Mouse (Mus musculus): ENCODE data around the gene Pex7. TPM values are rescaled to one million over a fixed set of nuclear protein-coding genes. Genes with fewer than 3 reads are reported as not detected.

The Pex7 gene
- polyA plus RNA-seq, 1 experiment from 2014 or later, result 30.9 TPM

DNA sequence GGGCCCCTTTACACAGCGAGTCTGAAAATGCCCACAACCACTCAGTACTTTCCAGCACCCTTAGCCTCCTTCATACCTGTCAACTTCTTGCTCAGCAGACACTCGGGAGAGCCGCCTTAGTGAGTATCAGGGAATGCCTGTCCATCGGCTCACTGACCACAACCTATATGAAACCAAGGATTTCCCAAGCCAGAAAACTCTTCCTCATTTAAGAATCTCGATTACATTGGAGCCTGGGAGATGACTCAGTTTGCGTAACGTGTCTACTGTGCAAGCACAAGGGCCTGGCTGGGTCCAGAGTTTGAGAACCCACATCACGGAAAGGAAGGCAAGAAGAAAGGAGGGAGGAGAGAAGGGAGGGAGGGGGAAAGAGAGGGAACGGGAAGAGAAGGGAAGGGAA, 34.4 kb upstream of the Pex7 start:
- H3K4me2 ChIP-seq, result no peak overlapping the region
- 75% methylated on average over 9 of the region's 9 CpGs for WGBS (ENCODE audit: insufficient replicate concordance)

DNA sequence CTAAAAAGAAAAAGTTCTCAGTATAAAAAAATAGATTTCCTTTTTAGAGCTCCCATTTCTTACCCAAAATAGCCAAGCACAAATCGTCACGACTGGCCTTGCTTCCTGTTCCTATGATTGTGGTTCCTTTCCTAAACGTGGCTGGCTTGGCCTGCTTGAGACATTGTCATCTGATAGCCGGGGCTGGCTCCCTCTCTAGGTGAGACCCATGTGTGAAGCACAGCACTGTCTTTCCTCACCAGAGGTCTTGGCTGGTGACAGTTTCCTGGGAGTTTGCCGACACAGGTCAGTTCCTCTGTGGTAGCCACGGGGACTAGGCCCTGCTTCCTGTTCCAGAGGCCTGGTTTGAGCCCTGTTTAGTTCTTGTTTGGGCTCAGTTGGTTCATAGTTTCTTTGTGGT, 33.6 kb upstream of the Pex7 start:
- H3K27ac ChIP-seq, result no peak overlapping the region
- ATAC-seq, result no peak; the same call in 1 of the 2 replicates
- no peaks in the 10 kb centered on the region for H3K9me3 ChIP-seq (replicated peaks)
- no peaks in the 10 kb centered on the region for H3K36me3 ChIP-seq
- no peak overlapping the region for H3K9ac ChIP-seq
- H3K4me3 ChIP-seq, result no peak overlapping the region
- peaks cover 29% of the 10 kb centered on the region for H3K4me1 ChIP-seq
- H3K27me3 ChIP-seq (replicated peaks), result peaks cover 4% of the 10 kb centered on the region; the same call in 1 of the 2 replicates
- no peak overlapping the region for H3K4me2 ChIP-seq
- WGBS (ENCODE audit: insufficient replicate concordance), result 17% methylated on average over 6 of the region's 6 CpGs

More for the DNA sequence above, 34.4 kb upstream of the Pex7 start:
- no peaks in the 10 kb centered on the region for H3K36me3 ChIP-seq
- peaks cover 1% of the 10 kb centered on the region; the same call in 1 of the 2 replicates for H3K27me3 ChIP-seq (replicated peaks)
- H3K4me3 ChIP-seq, result no peak overlapping the region
- no peak overlapping the region for H3K27ac ChIP-seq
- peaks cover 25% of the 10 kb centered on the region for H3K4me1 ChIP-seq
- ATAC-seq, result no peak
- H3K9ac ChIP-seq, result no peak overlapping the region
- no peaks in the 10 kb centered on the region for H3K9me3 ChIP-seq (replicated peaks)

DNA sequence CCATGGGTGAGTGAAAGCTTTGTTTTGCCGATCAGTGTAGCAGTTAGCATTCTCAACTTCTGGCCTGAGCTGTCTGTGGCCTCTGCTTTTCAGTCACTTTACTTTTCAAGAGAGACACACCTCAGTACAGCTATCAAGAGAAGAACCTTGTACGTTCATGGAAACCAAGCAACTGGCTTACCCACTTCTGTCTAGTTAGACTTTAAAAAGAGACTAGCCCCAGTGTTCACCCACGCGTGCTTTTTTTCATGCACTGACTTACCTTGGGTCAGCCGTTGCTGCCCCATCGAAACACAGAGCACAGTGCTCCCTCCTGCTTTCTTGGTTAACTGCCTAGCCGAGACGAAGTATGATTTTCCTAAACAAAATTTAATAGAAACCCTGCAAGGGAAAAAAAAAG, 33.1 kb upstream of the Pex7 start:
- 57% methylated on average over 8 of the region's 8 CpGs for WGBS (ENCODE audit: insufficient replicate concordance)
- Histone ChIP-seq H3K4me3 (no peak overlapping the region), H3K4me2 (no peak overlapping the region), H3K36me3 (no peaks in the 10 kb centered on the region), H3K27ac (no peak overlapping the region), H3K9ac (no peak overlapping the region), H3K4me1 (peaks cover 29% of the 10 kb centered on the region), H3K9me3 (replicated peaks) (no peaks in the 10 kb centered on the region), H3K27me3 (replicated peaks) (peaks cover 4% of the 10 kb centered on the region; the same call in 1 of the 2 replicates)
- no peak for ATAC-seq

DNA sequence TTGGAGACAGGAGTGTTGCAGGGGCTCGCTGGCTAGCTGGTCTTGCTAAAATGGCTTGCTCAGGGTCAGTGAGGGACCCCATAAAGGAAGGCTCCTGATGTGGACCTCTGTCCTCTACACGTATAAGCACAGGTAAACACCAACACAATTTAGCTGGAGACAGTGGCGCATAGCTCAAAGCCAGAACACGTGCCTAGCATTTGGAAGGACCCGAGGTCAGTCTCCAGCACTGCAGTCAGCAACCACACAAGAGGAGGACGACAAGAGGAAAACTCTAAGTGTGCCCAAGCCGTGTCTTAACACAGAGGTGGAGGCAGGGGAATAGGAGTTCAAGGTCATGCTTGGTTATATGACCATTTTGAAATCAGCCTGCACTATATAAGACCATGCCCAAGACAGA, 32.6 kb upstream of the Pex7 start:
- H3K4me1 ChIP-seq, result peaks cover 33% of the 10 kb centered on the region
- no peaks in the 10 kb centered on the region for H3K36me3 ChIP-seq
- no peaks in the 10 kb centered on the region for H3K9me3 ChIP-seq (replicated peaks)
- no peak overlapping the region for H3K27ac ChIP-seq
- H3K9ac ChIP-seq, result no peak overlapping the region; the same call in 1 of the 2 replicates
- no peak overlapping the region for H3K4me3 ChIP-seq
- WGBS (ENCODE audit: insufficient replicate concordance), result 72% methylated on average over 7 of the region's 7 CpGs
- no peak overlapping the region for H3K4me2 ChIP-seq
- no peak for ATAC-seq
- H3K27me3 ChIP-seq (replicated peaks), result peaks cover 7% of the 10 kb centered on the region

DNA sequence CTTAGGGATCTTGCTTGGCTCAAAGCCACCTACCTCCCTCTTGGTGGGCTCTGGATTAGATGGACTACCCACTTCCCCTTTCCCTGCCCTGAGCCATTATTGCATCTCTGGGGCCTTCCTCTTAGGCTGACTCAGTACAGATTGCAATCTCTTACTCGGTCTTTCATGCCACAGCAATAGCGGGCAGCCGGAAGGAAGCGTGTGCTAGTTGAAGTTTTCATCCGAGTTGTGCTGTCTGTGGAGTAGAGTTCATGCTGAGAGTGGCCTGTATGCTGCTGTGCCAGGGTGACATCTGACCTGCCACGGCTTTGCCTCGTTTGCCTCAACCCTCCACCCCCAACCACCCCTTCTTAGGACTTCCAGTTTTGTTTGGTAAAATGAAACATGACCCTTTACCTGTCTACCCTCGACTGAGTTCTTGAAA, 31.8 kb upstream of the Pex7 start:
- 21% methylated on average over 8 of the region's 8 CpGs for WGBS (ENCODE audit: insufficient replicate concordance)
- H3K27me3 ChIP-seq (replicated peaks), result peaks cover 15% of the 10 kb centered on the region
- H3K36me3 ChIP-seq, result no peaks in the 10 kb centered on the region
- no peak for ATAC-seq
- H3K9me3 ChIP-seq (replicated peaks), result no peaks in the 10 kb centered on the region
- no peak overlapping the region for H3K9ac ChIP-seq
- peaks cover 41% of the 10 kb centered on the region for H3K4me1 ChIP-seq
- no peak overlapping the region for H3K27ac ChIP-seq
- H3K4me3 ChIP-seq, result no peak overlapping the region
- H3K4me2 ChIP-seq, result peak overlapping the region; percentile 39; the same call in 1 of the 2 replicates

DNA sequence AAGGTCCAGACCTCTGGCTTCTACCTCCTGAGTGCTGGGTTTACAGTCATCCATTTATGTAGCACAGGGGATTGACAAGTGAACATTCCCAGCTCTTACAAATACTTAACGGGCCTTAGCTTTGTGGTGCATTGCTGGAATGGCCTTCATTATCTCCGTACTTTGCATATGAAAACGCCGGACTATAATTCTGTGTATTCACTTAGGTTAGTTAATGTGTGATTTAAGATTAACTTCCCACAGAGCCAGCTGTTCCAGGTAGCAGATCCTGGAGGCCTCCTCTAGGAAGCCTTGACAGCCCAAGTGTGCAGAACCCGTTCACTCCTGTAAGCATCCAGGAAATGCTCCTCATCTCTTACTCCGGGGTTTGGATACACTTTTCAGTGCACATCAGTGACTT, 31.2 kb upstream of the Pex7 start:
- H3K9me3 ChIP-seq (replicated peaks), result no peaks in the 10 kb centered on the region
- ATAC-seq, result no peak
- H3K36me3 ChIP-seq, result no peaks in the 10 kb centered on the region
- WGBS (ENCODE audit: insufficient replicate concordance), result 68% methylated on average over 6 of the region's 6 CpGs
- no peak overlapping the region for H3K9ac ChIP-seq
- H3K27me3 ChIP-seq (replicated peaks), result peaks cover 21% of the 10 kb centered on the region
- H3K27ac ChIP-seq, result no peak overlapping the region
- H3K4me3 ChIP-seq, result no peak overlapping the region
- H3K4me1 ChIP-seq, result peaks cover 43% of the 10 kb centered on the region
- H3K4me2 ChIP-seq, result no peak overlapping the region

DNA sequence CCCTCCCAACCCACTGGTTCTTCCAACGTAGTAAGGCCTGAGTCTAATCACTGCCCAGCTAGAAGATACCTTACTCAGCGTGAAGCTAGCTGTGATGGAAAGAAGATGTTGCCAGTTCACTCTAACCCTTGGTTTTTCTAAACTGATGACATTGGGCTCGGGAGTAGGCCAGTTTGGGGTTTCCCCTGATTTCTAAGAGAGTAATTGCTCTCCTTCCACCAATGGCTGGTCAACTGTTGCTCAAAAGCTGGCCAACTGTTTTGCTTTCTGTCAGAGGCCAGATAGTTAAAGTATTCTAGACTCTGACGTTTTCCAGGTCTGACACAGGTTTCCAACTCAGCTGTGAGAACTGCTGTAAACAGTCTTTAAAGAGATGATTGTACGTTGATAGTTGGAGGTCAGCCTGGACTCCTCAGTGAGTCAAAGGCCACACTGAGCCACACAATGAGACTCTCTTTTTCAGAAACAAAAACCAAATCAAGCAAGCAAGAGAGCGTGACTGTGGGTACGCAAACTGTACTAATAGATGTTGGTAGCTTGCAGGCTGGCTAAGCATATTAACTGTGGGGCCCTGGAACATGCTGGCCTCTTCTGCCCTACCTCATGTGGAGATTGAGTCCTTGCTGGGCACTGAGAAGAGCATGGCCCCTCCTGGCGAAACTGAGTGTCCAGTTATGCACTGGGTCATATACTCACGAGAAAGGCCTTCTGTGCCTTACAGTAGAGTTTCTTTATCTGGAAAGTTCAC, 29.6 kb upstream of the Pex7 start:
- Histone ChIP-seq H3K27me3 (replicated peaks) (peaks cover 36% of the 10 kb centered on the region), H3K4me1 (peaks cover 48% of the 10 kb centered on the region), H3K4me3 (no peak overlapping the region), H3K9me3 (replicated peaks) (no peaks in the 10 kb centered on the region), H3K36me3 (no peaks in the 10 kb centered on the region), H3K9ac (no peak overlapping the region), H3K27ac (no peak overlapping the region), H3K4me2 (no peak overlapping the region)
- 57% methylated on average over 9 of the region's 9 CpGs for WGBS (ENCODE audit: insufficient replicate concordance)
- ATAC-seq, result no peak

DNA sequence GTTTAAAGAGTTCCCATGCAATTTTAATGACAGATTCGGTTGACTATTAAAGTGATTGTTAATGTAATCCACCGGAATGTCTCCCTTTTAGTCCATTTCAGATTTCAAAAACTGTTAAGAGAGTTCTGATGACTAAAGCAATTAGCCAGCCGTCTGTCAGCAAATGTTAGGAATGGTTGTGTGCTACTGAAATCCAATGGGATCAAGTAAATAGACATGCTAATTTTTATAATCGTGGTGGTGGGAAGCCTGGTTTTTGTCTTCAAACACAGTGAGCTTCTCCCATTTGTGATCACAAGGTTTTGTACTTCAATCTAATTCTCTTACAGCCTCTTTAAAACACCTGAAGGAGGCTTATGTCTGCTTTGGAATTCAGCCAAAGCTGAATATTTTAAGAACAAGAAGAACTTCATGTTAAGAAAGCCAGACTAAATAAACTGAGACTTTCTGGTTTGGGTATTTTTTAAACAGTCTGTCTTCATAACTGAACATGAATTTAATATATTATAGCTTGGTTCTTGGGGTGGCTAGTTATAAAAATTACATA, 28.4 kb upstream of the Pex7 start:
- peaks cover 37% of the 10 kb centered on the region for H3K27me3 ChIP-seq (replicated peaks)
- H3K4me3 ChIP-seq, result no peak overlapping the region
- H3K9ac ChIP-seq, result no peak overlapping the region
- H3K9me3 ChIP-seq (replicated peaks), result no peaks in the 10 kb centered on the region
- H3K27ac ChIP-seq, result no peak overlapping the region
- H3K4me1 ChIP-seq, result peaks cover 44% of the 10 kb centered on the region
- H3K4me2 ChIP-seq, result peak overlapping the region; percentile 92
- ATAC-seq, result no peak
- WGBS (ENCODE audit: insufficient replicate concordance), result 66% methylated on average over 4 of the region's 4 CpGs
- H3K36me3 ChIP-seq, result no peaks in the 10 kb centered on the region

DNA sequence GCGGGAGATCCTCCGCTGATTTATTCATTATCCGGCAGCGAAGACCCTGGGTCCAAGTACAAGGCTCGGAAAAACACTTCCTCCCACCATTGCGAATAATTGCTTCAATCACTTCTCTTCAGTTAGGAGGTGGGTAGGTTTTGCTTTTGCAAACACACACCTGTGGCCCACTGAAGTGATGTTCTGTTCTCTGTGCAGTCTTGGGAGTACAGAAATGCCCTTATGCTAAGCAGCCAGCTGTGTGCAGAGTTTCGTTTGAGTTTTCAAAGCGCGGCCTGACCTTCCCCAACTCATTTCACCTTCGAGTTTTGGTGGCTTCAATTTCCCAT, 27.8 kb upstream of the Pex7 start:
- H3K9ac ChIP-seq, result peak overlapping the region; percentile 73; the same call in 1 of the 2 replicates
- 9% methylated on average over 10 of the region's 10 CpGs for WGBS (ENCODE audit: insufficient replicate concordance)
- peaks cover 40% of the 10 kb centered on the region for H3K27me3 ChIP-seq (replicated peaks)
- no peaks in the 10 kb centered on the region for H3K36me3 ChIP-seq
- no peak overlapping the region for H3K27ac ChIP-seq
- peak overlapping the region; percentile 70 for H3K4me3 ChIP-seq
- H3K4me1 ChIP-seq, result peaks cover 39% of the 10 kb centered on the region
- peak overlapping the region; percentile 92 for H3K4me2 ChIP-seq
- no peaks in the 10 kb centered on the region for H3K9me3 ChIP-seq (replicated peaks)
- ATAC-seq, result no peak

DNA sequence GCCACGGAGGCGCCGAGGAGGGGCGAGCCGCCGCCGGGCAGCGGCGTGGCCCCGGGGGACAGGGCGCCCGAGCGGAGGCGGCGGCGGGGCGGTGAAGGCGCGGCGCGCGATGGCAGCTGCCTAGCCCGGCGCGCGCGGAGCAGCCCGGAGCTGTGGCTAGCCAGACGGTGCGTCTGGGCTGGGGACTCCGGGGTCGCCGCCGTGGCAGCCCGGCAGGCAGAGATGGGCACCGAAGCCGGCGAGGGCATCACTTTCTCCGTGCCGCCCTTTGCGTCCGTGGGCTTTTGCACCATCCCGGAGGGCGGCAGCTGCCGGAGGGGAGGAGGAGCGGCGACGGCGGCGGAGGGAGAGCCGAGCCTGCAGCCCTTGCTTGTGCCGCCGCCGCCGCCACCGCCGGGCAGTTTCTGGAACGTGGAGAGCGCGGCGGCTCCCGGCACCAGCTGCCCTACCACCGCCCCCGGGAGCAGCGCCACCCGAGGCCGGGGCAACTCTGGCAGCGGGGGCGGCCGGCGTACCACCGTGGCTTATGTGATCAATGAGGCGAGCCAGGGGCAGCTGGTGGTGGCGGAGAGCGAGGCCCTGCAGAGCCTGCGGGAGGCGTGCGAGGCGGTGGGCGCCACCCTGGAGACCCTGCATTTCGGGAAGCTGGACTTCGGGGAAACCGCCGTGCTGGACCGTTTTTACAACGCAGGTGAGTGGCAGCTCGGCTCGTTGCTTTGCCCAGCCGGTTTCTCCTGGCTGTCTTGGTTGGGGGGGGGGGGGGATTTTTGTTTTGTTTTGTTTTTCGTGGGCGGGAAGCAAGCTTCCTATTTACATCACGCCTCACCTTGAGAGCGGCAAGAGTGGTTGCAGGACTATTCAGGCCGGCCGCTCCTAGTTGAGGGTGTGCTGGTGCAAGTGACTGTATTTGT, 27.1 kb upstream of the Pex7 start, which contains the start of gene Map3k5:
TSS of gene Map3k5 (plus strand) at position 89 of the 911 bp plus-strand sequence.
- Histone ChIP-seq H3K27me3 (replicated peaks) (peaks cover 43% of the 10 kb centered on the region), H3K4me2 (peak within 1 kb of the TSS; percentile 92), H3K36me3 (no peaks in the 10 kb centered on the region), H3K4me1 (peaks cover 34% of the 10 kb centered on the region), H3K9me3 (replicated peaks) (no peaks in the 10 kb centered on the region), H3K27ac (peak within 1 kb of the TSS; percentile 65), H3K4me3 (peak within 1 kb of the TSS; percentile 70), H3K9ac (peak within 1 kb of the TSS; percentile 73)
- WGBS (ENCODE audit: insufficient replicate concordance), result under 1% methylated on average over 72 of the region's 95 CpGs
- peak; percentile 62 for ATAC-seq

DNA sequence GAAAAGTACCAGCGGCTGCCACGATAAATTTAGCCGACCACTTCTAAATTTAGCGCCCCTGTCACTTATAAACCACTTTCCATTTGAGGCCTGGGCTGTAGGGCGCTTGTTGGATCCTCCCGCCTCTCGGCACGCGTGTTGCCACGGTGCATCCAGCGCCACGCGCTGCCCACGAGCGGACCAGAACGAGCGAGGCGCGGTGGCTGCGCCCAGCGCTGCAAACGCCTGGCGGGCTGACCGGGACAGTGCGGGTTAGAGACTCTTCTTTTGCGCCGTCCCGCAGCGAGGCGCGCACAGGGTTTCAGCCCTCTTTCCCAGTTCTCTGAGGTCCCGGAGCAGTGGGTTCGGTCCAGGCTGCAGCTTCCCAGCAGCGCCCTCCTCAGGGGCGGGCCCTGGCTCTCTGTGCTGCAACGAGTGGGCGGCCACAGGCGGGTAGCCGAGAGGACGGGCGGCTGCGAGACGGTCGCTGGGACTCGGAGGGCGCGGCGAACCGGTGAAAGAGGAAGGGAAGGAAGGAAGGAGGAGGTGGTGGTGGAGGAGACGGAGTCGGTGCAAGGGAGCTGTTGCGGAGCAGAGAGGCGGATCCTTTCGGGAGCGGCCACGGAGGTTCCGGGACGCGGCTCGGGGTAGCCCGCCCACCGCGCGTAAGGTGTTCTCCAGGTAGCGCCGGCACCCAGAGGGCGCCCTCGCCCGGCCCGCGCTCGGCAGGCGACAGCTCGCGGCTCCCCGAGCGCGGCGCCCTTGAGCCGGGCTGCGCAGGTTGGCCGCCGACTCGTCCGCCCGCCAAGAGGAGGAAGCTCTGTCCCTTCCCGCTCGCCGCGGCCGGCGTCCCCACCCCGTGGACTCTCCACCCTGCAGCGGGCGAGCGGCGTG, 26.3 kb upstream of the Pex7 start:
- under 1% methylated on average over 79 of the region's 97 CpGs for WGBS (ENCODE audit: insufficient replicate concordance)
- H3K36me3 ChIP-seq, result no peaks in the 10 kb centered on the region
- peak overlapping the region; percentile 65 for H3K27ac ChIP-seq
- peak; percentile 85 for ATAC-seq
- no peaks in the 10 kb centered on the region for H3K9me3 ChIP-seq (replicated peaks)
- H3K4me1 ChIP-seq, result peaks cover 26% of the 10 kb centered on the region
- H3K9ac ChIP-seq, result peak overlapping the region; percentile 73
- H3K4me2 ChIP-seq, result peak overlapping the region; percentile 92
- peak overlapping the region; percentile 70 for H3K4me3 ChIP-seq
- peaks cover 43% of the 10 kb centered on the region for H3K27me3 ChIP-seq (replicated peaks)
